Mouse (Mus musculus) erythroblast, embryonic 14.5 days (primary cell): ENCODE results near the gene Olfr183.

Experiments
- GATA1 ChIP-seq: IDR thresholded peaks from 2 replicates; pipeline ENCODE4 v1.6.1; 2012; ENCODE audit warnings: low read length, inconsistent platforms, mixed read lengths
- TAL1 ChIP-seq: IDR thresholded peaks from 3 replicates; pipeline ENCODE4 v1.6.1; 2012; ENCODE audit warnings: low read length, inconsistent platforms, mixed read lengths

GRCm38 (mm10) chr16:59039710-59040109 is 44.6 kb downstream of the Olfr183 start, which contains the start of gene Olfr187:
- no peak for TF ChIP-seq GATA1
- no peak for TF ChIP-seq TAL1
